Mouse (Mus musculus): ENCODE data around the gene Gpr119. TPM values are rescaled to one million over a fixed set of nuclear protein-coding genes. Genes with fewer than 3 reads are reported as not detected.

Gene Gpr119
- polyA plus RNA-seq (2017; shearing (Covaris generic)) = not detected

DNA sequence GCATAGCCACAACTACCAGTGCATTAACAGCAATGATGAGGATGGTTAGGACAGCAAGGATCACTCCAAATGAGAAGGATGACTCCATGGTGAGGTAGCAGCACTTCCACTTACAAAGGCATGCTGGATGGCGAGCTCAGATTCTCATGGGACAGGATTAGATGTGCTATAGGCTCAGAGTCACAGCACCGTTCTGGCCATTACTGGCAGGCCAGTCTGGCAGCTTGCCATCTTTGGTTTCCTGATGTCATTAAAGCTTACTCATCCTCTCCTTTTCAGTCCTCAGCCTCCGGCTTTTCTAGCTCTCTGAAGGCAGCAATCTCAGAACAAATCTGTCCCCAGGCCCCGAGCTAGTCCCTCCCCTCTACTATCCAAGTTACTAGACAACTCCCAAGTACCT, at the start of gene Gpr119:
Gene Gpr119, minus strand, starts transcription at position 308 of the 400 bp plus-strand sequence.

DNA sequence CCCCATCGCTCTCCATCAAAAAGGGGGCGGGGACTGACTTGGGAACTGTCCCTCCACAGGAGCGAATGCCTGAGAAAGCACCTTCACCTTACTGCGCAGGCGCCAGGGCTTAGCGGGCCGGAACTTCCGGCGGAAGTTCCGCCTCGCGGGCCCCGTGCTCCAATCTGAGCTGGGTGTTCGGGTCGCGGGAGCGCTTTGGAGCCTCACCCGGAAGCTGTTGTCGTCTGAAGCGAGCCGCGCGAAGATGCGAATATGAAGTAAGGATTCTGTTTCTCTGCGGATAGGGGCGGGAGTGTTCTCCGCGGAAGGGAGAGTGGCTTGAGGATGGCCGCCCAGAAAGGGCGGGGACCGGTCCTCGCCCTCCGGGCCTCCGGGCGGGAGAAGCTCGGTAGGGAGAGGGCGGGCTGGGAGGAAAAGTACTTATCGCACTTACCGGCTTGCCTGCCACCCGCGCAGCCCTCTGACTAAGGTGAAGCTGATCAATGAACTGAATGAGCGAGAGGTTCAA, 20.6 kb upstream of the Gpr119 start, which contains the start of gene Rbmx2:
Gene Rbmx2, plus strand, starts transcription at position 141 of the 508 bp plus-strand sequence.

DNA sequence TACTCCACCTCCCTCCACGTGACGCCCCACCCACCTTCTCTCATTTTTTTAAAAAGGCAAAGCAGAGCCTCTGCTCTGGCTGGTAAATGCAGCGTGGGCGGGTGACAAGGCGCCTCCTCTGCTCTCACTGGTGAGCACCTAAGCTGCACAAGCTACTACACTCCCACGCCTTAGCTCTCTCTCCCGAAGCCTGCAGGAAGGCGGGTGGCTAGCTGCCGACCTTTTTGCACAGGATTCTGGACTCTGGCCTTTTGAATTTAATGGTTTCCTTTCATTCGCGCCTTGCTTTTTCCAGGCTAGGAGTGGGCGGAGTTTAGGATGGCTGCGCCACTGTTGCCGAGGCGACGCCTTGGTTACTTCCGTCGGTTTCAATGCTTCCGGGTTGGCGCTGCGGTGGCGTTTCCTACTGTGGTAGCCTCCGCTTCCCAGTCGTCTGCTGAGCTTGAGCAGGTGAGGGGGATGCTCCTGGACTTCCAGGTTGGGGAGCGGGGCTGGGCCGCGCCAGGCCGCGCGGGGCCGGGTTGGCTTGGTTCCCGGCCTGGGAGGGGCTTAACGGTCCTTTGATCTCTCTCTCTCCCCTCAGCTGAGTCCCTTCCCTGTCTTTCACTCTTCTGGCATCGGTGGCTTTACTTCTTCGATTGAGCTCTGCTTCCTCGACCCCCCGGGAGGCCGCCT, 50.8 kb downstream of the Gpr119 start, which contains the start of gene Slc25a14:
Gene Slc25a14, plus strand, starts transcription at position 35 of the 675 bp plus-strand sequence.

Other genes starting within 250 kb of the Gpr119 start
- 30.5 TPM for gene Elf4, start 211.3 kb downstream of the Gpr119 start, polyA plus RNA-seq (2017; shearing (Covaris generic))
- 56.4 TPM for gene Aifm1, start 160.9 kb downstream of the Gpr119 start, polyA plus RNA-seq (2017; shearing (Covaris generic))
- gene Rab33a, start 155.2 kb downstream of the Gpr119 start, polyA plus RNA-seq (2017; shearing (Covaris generic)) = 0.43 TPM
- gene Zfp280c, start 80.0 kb downstream of the Gpr119 start, polyA plus RNA-seq (2017; shearing (Covaris generic)) = 16.3 TPM
- 14.9 TPM for gene Slc25a14, start 51.1 kb downstream of the Gpr119 start, polyA plus RNA-seq (2017; shearing (Covaris generic))
- gene Rbmx2, start 20.5 kb upstream of the Gpr119 start, polyA plus RNA-seq (2017; shearing (Covaris generic)) = 22.7 TPM
- not detected for gene Gm595, start 203.2 kb upstream of the Gpr119 start, polyA plus RNA-seq (2017; shearing (Covaris generic))

Data from inflammation-experienced regulatory T-cells, adult 16 weeks (primary cell).